8 mouse cellular contexts compared by ENCODE assay signal in genomic region chr12:105050898-105051297, GRCm38 (mm10). TPM values are rescaled to one million over a fixed set of nuclear protein-coding genes. Genes with fewer than 3 reads are reported as not detected.
DNase-seq lines count a peak whose midpoint lies in the region; ATAC-seq and TF ChIP-seq lines count a peak whose summit lies in the region.

No protein-coding gene starts in this region.

- H3K4me3 ChIP-seq in lung, postnatal 0 days (ENCODE audit: low read depth, low read length), result no peak overlapping the region

- no peaks in the 10 kb centered on the region for H3K27me3 ChIP-seq in lung, postnatal 0 days (replicated peaks; ENCODE audit: insufficient read depth, low read length)

- no peak for ATAC-seq in lung, postnatal 0 days

- H3K9ac ChIP-seq in lung, postnatal 0 days (replicated peaks; ENCODE audit: low read depth), result no peak overlapping the region

- TF ChIP-seq EP300 in lung, postnatal 0 days (IDR thresholded peaks at IDR 0.05), result no peak

- no peaks in the 10 kb centered on the region for H3K36me3 ChIP-seq in lung, postnatal 0 days (ENCODE audit: insufficient read depth, low read length)

- H3K9me3 ChIP-seq in lung, postnatal 0 days (ENCODE audit: low read length), result no peaks in the 10 kb centered on the region

- H3K27ac ChIP-seq in lung, postnatal 0 days (ENCODE audit: low read length), result no peak overlapping the region

- WGBS in lung, postnatal 0 days, result 12% methylated on average over 4 of the region's 4 CpGs

- peak; percentile 74 for TF ChIP-seq CTCF in lung, postnatal 0 days (IDR thresholded peaks at IDR 0.05)

- H3K4me2 ChIP-seq in lung, postnatal 0 days (replicated peaks; ENCODE audit: low read depth, low read length), result no peak overlapping the region

- peak; percentile 50 to 53 for DNase-seq in adrenal gland, adult 18-20 months (ENCODE audit: low spot score in 2 of 2)
- no peak for DNase-seq in adrenal gland, adult 8-10 months
- DNase-seq in ovary, postnatal 14 days (ENCODE audit: low spot score), result peak; percentile 53
- DNase-seq in ovary, adult 18-20 months (ENCODE audit: low spot score), result no peak
- peak; percentile 68 to 80 for DNase-seq in cerebellum, postnatal 36 days
- DNase-seq in hindlimb bud, embryonic 11.5 days (ENCODE audit: extremely low spot score, low read depth, low spot score), result peak; percentile 60
- DNase-seq in lung, postnatal 0 days (ENCODE audit: low spot score), result peak; percentile 44
- peak; percentile 49 for DNase-seq in right cerebral cortex, postnatal 25 days

- no peaks in the 10 kb centered on the region for H3K4me1 ChIP-seq in lung, postnatal 0 days (ENCODE audit: insufficient read depth, low read depth, low read length)

RNA-seq across cellular contexts. Expression of gene Glrx5, which starts 18.4 kb away (rescaled TPM):
- total RNA-seq in adrenal gland, adult 18-20 months (2021), result 100 to 1,000 TPM; 115 to 227 TPM
- total RNA-seq in adrenal gland, adult 8-10 months (2022), result 100 to 1,000 TPM; 132 to 279 (median 202) TPM
- polyA plus RNA-seq in lung, postnatal 0 days (2015; fragmentation: Nextera tagmentation; extraction: Ambion mirVana), result 126 and 127 TPM in 2 replicates

RNA-seq across cellular contexts. Expression of gene Syne3, which starts 41.3 kb away (rescaled TPM):
- 10 to 100 TPM in 1 of 2 experiments, 1 to 10 TPM in 1; 9.3 to 11.4 TPM for total RNA-seq in adrenal gland, adult 18-20 months (2021)
- total RNA-seq in adrenal gland, adult 8-10 months (2022), result 10 to 100 TPM; 12.0 to 20.8 (median 16.8) TPM
- polyA plus RNA-seq in lung, postnatal 0 days (2015; fragmentation: Nextera tagmentation; extraction: Ambion mirVana), result 1.1 and 1.2 TPM in 2 replicates

Comparison
In these comparisons a context has a peak if more than half of its experiments do, and no peak if none do; other contexts are left out.
1. DNase-seq: peak in adrenal gland, adult 18-20 months (2 of 2), ovary, postnatal 14 days (single experiment), cerebellum, postnatal 36 days (2 of 2), hindlimb bud, embryonic 11.5 days (single experiment), lung, postnatal 0 days (single experiment) and right cerebral cortex, postnatal 25 days (single experiment); none in adrenal gland, adult 8-10 months (single experiment) and ovary, adult 18-20 months (single experiment).